Mouse (Mus musculus): ENCODE results near the gene Ncor2. TPM values are rescaled to one million over a fixed set of nuclear protein-coding genes. Genes with fewer than 3 reads are reported as not detected.

Gene Ncor2
- polyA plus RNA-seq (2016; fragmentation: Nextera tagmentation; extraction: Ambion mirVana) = 17.0 and 18.6 TPM in 2 replicates

DNA sequence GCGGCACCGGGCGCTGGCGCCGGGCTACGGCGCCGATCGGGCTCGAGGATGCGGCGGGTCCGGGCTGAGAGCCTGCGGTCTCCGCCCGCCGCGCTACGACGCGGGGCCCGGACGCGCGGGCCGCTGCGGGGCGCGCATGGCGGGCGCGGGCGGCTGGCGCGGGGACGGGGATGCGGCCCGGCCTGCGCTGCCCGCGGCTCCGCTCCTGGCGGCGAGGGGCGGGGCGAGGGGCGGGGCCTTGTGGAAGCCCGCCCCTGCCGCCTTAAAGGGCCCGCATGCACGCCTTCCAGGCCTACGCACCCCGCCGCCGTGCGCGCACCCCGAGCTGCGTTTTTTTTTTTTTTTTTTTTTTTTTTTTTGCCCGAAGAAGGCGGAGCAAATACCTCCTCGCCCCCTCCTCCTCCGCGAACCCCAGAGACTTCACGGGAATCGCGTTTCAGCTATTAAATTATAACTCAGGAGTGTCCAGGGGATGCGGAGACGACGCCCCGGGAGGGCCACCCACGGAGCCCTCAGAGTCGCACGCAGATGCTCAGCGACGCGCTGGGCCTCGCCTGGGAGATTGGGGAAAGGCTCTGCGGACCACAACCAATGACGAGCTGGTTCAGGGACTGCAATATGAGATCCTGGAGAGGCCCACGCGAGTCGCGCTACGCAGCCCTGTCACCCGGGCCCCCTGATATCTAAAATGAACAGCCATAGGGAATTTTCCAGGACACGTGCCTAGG is at the start of gene Ncor2:
Ncor2 (minus strand) TSS at position 213 of the 728 bp plus-strand sequence.
- Histone ChIP-seq H3K27ac (ENCODE audit: poor library complexity, severe bottlenecking) (peak within 1 kb of the TSS; percentile 96), H3K27me3 (replicated peaks) (no peaks in the 10 kb centered on the region), H3K4me2 (peak within 1 kb of the TSS; percentile 96), H3K4me3 (peak within 1 kb of the TSS; percentile 95), H3K9me3 (replicated peaks) (no peaks in the 10 kb centered on the region), H3K36me3 (no peaks in the 10 kb centered on the region), H3K9ac (peak within 1 kb of the TSS; percentile 94), H3K4me1 (replicated peaks) (peaks cover 50% of the 10 kb centered on the region)
- peak; percentile 83 for ATAC-seq (ENCODE audit: insufficient number of reproducible peaks, low FRiP score)
- under 1% methylated on average over 73 of the region's 87 CpGs for WGBS

DNA sequence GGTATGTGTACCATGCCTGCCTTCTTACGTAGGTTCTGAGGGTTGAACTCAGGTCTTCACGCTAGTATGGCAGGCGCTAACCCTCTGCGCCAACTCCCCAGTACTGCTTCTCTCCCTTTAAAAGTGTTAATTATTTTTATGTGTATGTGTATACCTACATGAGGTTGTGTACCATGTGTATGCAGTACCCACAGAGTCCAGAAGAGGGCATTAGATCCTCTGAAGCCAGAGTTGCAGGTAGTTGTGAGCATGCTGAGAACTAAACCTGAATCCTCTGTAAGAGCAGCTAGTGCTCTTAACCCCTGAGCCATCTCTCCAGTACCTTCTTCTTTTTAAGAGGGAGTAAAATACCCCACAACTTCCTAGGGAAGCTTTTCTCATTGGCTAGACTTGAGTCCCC is 48.7 kb upstream of the Ncor2 start:
- no peak for ATAC-seq (ENCODE audit: insufficient number of reproducible peaks, low FRiP score)
- H3K4me3 ChIP-seq = no peak overlapping the region
- H3K4me1 ChIP-seq (replicated peaks) = peaks cover 3% of the 10 kb centered on the region
- no peaks in the 10 kb centered on the region for H3K36me3 ChIP-seq
- WGBS = 97% methylated on average over 4 of the region's 4 CpGs
- H3K9me3 ChIP-seq (replicated peaks) = peaks cover 10% of the 10 kb centered on the region
- H3K27ac ChIP-seq (ENCODE audit: poor library complexity, severe bottlenecking) = no peak overlapping the region
- no peak overlapping the region for H3K9ac ChIP-seq
- H3K27me3 ChIP-seq (replicated peaks) = no peaks in the 10 kb centered on the region
- H3K4me2 ChIP-seq = no peak overlapping the region

DNA sequence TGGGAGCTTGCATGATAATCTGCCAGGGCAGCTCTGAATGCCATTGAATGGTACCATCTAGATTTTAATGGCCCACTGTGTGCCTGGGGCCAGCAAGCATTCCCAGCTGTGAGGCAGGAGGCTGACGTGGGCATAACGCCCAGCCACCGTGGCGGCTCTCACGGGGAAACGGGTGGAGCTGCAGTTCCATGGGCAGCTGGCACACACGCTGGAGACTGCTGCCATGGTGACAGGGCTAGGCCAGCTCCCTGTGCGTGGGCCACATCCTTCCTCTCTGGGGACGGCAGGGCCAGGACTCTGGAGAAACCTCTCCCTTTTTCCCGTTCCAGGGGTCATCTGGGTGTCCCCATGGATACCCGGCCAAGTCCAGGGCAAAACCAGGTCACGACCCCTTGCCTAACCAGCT is 47.2 kb upstream of the Ncor2 start:
- Histone ChIP-seq H3K27me3 (replicated peaks) (no peaks in the 10 kb centered on the region), H3K4me3 (no peak overlapping the region), H3K27ac (ENCODE audit: poor library complexity, severe bottlenecking) (no peak overlapping the region), H3K9me3 (replicated peaks) (peaks cover 10% of the 10 kb centered on the region), H3K36me3 (no peaks in the 10 kb centered on the region), H3K4me2 (no peak overlapping the region), H3K4me1 (replicated peaks) (peaks cover 18% of the 10 kb centered on the region), H3K9ac (no peak overlapping the region)
- WGBS = 66% methylated on average over 12 of the region's 12 CpGs
- ATAC-seq (ENCODE audit: insufficient number of reproducible peaks, low FRiP score) = no peak

DNA sequence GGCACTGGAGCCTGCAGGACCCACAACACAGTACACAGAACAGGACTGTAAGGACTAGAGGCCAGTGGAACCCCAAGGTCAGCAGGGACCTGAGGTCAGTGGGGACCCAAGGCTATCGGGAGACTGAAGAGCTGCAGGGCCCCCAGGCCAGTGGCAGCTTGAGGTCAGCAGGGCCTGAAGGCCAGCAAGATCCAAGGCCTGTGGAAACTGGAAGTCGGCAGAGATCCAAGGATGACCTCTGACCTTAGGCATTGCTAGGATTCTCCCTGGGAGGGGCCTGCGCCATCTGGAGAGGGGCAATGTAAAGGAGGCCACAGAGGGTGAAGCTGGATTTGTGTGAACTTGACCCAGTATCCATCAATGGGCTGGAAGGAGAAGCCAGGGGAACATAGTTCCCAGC is 45.9 kb upstream of the Ncor2 start:
- H3K4me2 ChIP-seq = no peak overlapping the region
- H3K9ac ChIP-seq = no peak overlapping the region
- H3K36me3 ChIP-seq = no peaks in the 10 kb centered on the region
- H3K4me3 ChIP-seq = no peak overlapping the region
- H3K4me1 ChIP-seq (replicated peaks) = peaks cover 19% of the 10 kb centered on the region
- no peak overlapping the region for H3K27ac ChIP-seq (ENCODE audit: poor library complexity, severe bottlenecking)
- 38% methylated on average over 3 of the region's 3 CpGs for WGBS
- ATAC-seq (ENCODE audit: insufficient number of reproducible peaks, low FRiP score) = no peak
- peaks cover 10% of the 10 kb centered on the region for H3K9me3 ChIP-seq (replicated peaks)
- no peaks in the 10 kb centered on the region for H3K27me3 ChIP-seq (replicated peaks)

DNA sequence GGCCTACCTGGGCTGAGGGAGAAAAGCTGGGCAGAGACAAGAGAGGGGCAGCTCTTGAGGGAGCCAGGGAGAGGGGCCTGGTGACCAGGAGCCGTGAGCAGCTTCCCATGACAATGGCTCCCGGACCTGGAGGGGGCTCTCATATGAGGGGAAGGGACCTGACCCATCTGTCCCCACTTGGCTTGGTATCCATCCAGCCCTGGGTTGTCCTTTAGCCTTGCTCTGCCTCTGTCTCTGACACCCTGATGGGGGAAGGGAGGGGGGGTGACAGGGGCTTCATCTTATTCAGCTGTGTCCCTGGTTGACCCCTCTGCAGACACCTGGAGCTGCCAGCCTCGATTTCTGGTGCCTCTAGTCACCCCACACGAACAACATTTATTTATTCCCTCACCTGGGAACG is 44.9 kb upstream of the Ncor2 start:
- Histone ChIP-seq H3K4me1 (replicated peaks) (peaks cover 19% of the 10 kb centered on the region), H3K9ac (no peak overlapping the region), H3K4me3 (no peak overlapping the region), H3K9me3 (replicated peaks) (peaks cover 10% of the 10 kb centered on the region), H3K27me3 (replicated peaks) (no peaks in the 10 kb centered on the region), H3K27ac (ENCODE audit: poor library complexity, severe bottlenecking) (no peak overlapping the region), H3K36me3 (no peaks in the 10 kb centered on the region), H3K4me2 (no peak overlapping the region)
- 75% methylated on average over 5 of the region's 5 CpGs for WGBS
- no peak for ATAC-seq (ENCODE audit: insufficient number of reproducible peaks, low FRiP score)

DNA sequence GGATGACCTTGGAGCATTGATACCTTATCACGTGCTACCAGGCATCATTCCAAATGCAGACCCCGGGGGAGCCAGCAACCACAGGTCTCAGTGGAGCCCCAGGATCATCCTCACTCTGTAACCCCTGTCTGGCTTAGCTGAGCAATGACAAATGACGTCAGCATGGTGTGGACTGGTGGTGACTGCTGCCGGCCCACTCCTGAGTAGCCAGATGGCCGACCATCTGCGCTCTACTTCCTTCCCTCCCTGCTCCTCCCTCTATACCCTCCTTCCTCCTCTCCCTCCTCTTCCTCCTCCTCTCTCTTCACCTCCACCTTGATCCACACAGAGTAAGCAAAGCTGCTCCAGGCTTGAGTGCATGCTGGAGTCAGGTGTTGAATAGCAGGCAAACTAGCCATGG is 43.7 kb upstream of the Ncor2 start:
- Histone ChIP-seq H3K4me1 (replicated peaks) (peaks cover 25% of the 10 kb centered on the region), H3K27me3 (replicated peaks) (no peaks in the 10 kb centered on the region), H3K9me3 (replicated peaks) (peaks cover 5% of the 10 kb centered on the region), H3K27ac (ENCODE audit: poor library complexity, severe bottlenecking) (no peak overlapping the region), H3K9ac (no peak overlapping the region), H3K4me2 (no peak overlapping the region), H3K36me3 (no peaks in the 10 kb centered on the region), H3K4me3 (no peak overlapping the region)
- WGBS = 29% methylated on average over 6 of the region's 6 CpGs
- no peak for ATAC-seq (ENCODE audit: insufficient number of reproducible peaks, low FRiP score)

DNA sequence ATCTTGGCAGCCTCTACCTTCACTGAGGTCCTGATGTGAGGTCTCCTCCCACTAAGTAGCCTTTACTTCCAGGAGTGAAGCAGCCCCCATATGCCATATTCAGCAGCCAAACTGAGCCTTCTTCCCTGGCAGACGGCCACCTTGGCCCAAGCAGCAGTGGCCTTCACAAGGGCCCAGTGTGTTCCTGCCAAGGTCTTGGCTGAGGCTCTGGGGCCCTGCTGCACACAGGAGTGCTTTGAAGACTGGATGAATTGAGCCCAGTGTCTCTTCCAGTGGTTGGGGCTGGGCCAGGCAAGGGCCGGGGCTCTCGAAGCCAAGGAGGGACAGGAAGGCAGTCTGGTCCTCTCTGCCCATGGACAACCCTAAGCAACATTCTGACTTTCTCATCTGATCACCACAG is 42.8 kb upstream of the Ncor2 start:
- H3K4me1 ChIP-seq (replicated peaks) = peaks cover 26% of the 10 kb centered on the region
- no peaks in the 10 kb centered on the region for H3K9me3 ChIP-seq (replicated peaks)
- no peak overlapping the region for H3K4me2 ChIP-seq
- no peak overlapping the region for H3K4me3 ChIP-seq
- no peaks in the 10 kb centered on the region for H3K36me3 ChIP-seq
- no peak overlapping the region for H3K27ac ChIP-seq (ENCODE audit: poor library complexity, severe bottlenecking)
- 0 out of 2 replicates have a peak, but pooled peaks have one; percentile 19 for ATAC-seq (ENCODE audit: insufficient number of reproducible peaks, low FRiP score)
- 66% methylated on average over 3 of the region's 3 CpGs for WGBS
- no peak overlapping the region for H3K9ac ChIP-seq
- H3K27me3 ChIP-seq (replicated peaks) = no peaks in the 10 kb centered on the region

DNA sequence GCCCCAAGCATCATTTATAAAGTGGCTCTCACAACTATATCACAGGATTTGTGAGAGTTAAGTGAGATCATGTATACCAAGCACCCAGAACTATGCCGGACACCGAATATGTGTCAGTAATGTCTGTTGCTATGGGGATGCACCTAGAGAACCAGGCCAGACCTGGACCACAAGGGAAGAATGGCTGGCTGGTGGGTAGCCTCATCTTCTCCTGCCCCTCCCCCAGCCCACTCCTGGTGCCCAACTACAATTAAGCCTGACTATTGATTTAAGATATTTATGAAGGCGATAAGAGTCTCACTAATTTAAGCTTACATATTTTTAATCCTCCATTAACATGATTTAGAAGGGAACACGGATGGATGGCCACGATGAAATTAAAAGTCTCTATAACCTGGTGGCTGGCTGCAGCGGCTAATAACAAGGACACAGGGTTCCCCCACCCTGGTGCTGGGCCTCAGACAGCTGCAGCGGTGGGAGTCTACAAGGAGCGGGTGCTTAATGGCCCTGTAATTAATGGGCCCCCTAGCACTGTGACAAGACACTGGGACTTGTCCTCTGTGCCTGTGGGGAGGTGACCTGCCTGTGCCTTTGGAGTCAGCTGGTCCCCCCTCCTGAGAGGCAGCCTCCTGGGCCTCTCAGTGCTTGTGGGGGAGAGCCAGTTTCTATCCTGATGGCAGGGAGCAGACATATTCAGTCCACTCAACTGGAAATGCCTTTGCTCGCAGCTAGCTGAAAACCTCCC is 38.6 kb upstream of the Ncor2 start:
- ATAC-seq (ENCODE audit: insufficient number of reproducible peaks, low FRiP score) = no peak
- Histone ChIP-seq H3K27me3 (replicated peaks) (peaks cover 5% of the 10 kb centered on the region; the same call in 1 of the 2 replicates), H3K9ac (no peak overlapping the region; the same call in 1 of the 2 replicates), H3K4me2 (no peak overlapping the region), H3K4me3 (no peak overlapping the region), H3K36me3 (no peaks in the 10 kb centered on the region), H3K27ac (ENCODE audit: poor library complexity, severe bottlenecking) (no peak overlapping the region), H3K9me3 (replicated peaks) (no peaks in the 10 kb centered on the region), H3K4me1 (replicated peaks) (peaks cover 39% of the 10 kb centered on the region)
- WGBS = 76% methylated on average over 9 of the region's 9 CpGs

DNA sequence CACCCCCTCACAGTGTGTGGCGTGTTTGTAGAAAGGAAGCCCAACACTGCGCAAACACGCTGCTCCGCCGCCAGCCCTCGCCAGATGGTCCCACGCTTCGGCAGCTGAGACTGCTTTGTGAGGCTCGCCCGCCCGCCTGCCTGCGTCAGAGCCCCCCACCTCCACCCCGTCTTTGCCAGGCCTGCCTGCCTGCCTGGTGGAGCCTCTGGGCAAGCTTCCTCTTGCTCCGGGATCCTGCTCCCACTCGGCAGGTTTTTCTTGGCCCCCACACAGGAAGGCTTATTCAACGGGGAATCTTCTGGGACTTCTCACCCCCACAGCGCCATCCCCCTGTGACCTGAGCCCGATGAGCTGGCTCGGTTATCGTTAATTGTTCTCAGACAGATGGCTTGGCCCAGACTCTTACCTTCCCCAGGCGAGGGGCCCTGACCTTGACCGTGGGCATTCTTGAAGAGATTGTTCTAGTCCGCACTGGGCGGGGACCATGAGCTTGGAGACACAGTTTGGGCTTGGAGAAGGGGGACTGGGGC is 37.0 kb upstream of the Ncor2 start:
- 7% methylated on average over 24 of the region's 24 CpGs for WGBS

DNA sequence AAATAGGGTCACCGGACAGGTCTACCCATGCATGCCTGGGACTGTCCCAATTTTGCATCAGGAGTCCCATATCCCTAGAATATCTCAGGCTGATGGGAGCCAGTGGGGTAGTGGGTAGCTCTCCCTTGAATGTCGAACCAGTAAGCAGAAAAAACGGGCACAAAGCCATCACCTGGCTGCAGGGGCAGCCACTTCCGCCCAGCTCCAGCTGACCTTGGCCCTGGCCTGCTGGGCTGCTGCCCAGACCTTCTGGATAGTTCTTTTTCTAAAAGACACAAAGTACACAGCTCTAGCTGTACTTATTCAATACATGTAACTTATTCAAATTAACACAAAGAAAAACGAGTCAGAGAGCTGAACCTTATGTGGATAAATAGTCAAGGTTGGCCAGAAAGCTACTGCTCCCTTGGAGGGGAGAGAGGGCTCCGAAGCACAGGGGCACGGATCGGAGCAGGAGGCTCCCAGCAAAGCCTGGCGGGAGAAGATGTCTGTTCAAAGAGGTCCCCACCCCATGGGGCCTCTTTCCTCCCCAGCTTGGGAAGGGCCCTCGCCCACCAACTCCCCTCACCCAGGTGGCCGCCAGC is 36.4 kb upstream of the Ncor2 start:
- 28% methylated on average over 11 of the region's 11 CpGs for WGBS

More for the DNA sequence above, 37.0 kb upstream of the Ncor2 start:
- Histone ChIP-seq H3K27ac (ENCODE audit: poor library complexity, severe bottlenecking) (peak overlapping the region; percentile 12; the same call in 1 of the 2 replicates), H3K4me2 (peak overlapping the region; percentile 73), H3K4me1 (replicated peaks) (peaks cover 24% of the 10 kb centered on the region), H3K9me3 (replicated peaks) (no peaks in the 10 kb centered on the region), H3K36me3 (no peaks in the 10 kb centered on the region), H3K27me3 (replicated peaks) (peaks cover 5% of the 10 kb centered on the region; the same call in 1 of the 2 replicates), H3K9ac (peak overlapping the region; percentile 65), H3K4me3 (peak overlapping the region; percentile 32)
- ATAC-seq (ENCODE audit: insufficient number of reproducible peaks, low FRiP score) = 0 out of 2 replicates have a peak, but pooled peaks have one; percentile 33

DNA sequence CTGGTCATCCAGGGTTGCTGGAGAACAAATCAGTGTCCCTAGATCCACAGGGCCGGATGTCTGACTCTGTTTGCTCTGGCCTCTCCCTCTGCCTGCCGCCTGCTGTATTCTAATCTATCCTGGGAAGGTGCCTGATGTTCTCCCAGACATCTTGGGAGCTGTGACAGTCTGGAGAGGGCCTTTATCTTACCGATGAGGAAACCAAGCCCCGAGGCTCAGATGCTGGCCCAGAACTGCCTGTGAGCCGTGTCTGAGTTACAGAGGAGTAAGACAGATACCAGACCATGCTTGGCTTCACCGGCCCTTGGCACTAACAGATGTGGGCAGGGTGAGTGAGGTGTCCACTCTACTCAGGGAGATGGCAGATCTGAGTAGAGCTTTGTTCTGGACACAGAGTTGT is 35.0 kb upstream of the Ncor2 start:
- no peak overlapping the region for H3K4me2 ChIP-seq
- H3K9me3 ChIP-seq (replicated peaks) = no peaks in the 10 kb centered on the region
- no peaks in the 10 kb centered on the region for H3K36me3 ChIP-seq
- WGBS = 28% methylated on average over 6 of the region's 6 CpGs
- H3K9ac ChIP-seq = no peak overlapping the region
- no peak overlapping the region for H3K27ac ChIP-seq (ENCODE audit: poor library complexity, severe bottlenecking)
- no peak overlapping the region for H3K4me3 ChIP-seq
- H3K4me1 ChIP-seq (replicated peaks) = peaks cover 24% of the 10 kb centered on the region
- H3K27me3 ChIP-seq (replicated peaks) = peaks cover 5% of the 10 kb centered on the region; the same call in 1 of the 2 replicates
- ATAC-seq (ENCODE audit: insufficient number of reproducible peaks, low FRiP score) = no peak

More for the DNA sequence above, 36.4 kb upstream of the Ncor2 start:
- Histone ChIP-seq H3K9me3 (replicated peaks) (no peaks in the 10 kb centered on the region), H3K27ac (ENCODE audit: poor library complexity, severe bottlenecking) (peak overlapping the region; percentile 12; the same call in 1 of the 2 replicates), H3K9ac (peak overlapping the region; percentile 65), H3K4me2 (peak overlapping the region; percentile 73), H3K27me3 (replicated peaks) (peaks cover 5% of the 10 kb centered on the region; the same call in 1 of the 2 replicates), H3K4me3 (peak overlapping the region; percentile 32), H3K4me1 (replicated peaks) (peaks cover 24% of the 10 kb centered on the region), H3K36me3 (no peaks in the 10 kb centered on the region)
- 0 out of 2 replicates have a peak, but pooled peaks have one; percentile 7 for ATAC-seq (ENCODE audit: insufficient number of reproducible peaks, low FRiP score)
